Mouse (Mus musculus): ENCODE measurements around the gene Crk.
"Not testable (repeated sequence)": the region's sequence is repeated elsewhere in the genome, so short reads cannot be mapped to it uniquely, and the experiment has no call there.

The Crk gene

DNA sequence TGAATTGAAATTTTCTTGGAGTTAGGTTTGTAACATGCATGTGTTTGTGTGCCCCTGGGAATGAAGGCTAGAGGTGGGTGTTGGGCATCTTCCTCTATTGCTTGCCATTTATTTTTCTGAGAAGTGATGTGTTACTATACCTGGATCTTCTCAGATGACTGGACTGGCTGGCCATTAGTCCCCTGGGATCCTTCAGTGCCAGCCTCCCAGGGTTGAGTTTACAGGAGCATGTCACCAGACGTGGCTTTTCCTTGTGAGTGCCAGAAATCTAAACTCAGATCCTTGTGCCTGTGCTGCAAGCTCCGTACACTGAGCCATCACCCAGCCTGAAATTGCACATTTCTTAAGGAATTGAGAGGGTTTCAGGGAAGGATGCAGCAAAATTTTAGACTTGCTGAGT lies 5.9 kb downstream of the Crk start:
- DNase-seq (ENCODE audit: low spot score) = no peak

DNA sequence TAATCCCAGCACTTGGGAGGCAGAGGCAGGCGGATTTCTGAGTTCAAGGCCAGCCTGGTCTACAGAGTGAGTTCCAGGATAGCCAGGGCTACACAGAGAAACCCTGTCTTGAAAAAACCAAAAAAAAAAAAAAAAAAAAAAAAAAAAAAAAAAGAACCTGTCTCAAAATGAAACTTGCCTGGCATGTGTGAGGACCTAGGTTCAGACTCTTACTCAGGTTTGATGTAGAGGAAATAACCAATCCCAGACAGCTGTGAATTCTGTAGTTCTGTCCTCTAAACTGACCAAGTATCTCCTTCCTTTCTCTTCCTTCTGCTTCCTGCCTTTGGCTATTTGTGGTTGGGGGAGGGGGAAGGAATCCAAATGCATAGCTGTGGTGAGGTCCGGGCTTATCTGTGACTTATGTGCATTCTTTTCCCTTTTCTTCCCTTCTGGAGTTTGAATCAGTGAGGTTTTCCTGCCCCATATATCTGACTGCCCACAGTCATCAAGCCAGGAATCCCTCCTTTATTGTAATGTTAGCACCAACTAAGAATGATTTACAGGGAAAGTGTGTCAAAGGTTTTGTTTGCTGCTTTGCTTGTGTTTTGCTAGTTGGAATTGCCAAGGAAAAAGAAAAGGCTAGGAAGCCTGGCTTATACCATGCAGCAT lies 8.4 kb downstream of the Crk start:
- DNase-seq (ENCODE audit: low spot score) = peak; percentile 55

DNA sequence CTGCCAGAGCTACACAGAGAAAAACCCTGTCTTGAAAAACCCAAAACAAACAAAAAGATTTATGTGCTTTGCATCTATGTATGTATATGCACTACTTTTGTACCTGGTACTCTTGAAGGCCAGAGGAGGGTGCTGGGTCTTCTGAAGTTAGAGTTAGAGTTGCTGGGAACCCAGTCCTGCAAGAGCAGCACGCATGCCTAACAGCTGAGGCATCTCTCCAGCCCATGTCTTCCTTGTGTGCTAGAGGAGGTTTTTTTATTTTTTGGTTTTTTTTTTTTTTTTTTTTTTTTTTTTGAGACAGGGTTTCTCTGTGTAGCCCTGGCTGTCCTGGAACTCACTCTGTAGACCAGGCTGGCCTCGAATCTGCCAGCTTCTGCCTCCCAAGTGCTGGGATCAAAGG lies 9.1 kb downstream of the Crk start:
- DNase-seq (ENCODE audit: low spot score) = no peak

DNA sequence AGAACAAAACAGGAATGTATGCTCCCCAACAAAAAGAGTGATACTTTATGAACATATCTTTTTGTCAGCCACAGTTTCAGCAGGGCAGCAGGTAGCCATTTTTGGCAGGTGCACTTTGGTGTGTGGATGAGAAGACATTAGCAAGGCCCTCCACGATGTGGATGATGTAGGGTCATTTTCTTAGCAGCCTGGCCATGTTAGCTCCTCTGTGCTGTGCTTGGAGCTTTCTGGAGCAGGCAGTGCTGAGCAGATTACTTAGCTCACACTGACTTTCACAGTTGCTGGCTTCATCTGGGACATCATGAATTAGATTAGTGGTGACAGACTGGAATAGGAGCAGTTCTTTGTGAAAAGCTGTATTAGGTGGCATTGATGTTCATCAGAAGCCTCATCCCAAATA lies 10.9 kb downstream of the Crk start:
- DNase-seq (ENCODE audit: low spot score) = no peak

DNA sequence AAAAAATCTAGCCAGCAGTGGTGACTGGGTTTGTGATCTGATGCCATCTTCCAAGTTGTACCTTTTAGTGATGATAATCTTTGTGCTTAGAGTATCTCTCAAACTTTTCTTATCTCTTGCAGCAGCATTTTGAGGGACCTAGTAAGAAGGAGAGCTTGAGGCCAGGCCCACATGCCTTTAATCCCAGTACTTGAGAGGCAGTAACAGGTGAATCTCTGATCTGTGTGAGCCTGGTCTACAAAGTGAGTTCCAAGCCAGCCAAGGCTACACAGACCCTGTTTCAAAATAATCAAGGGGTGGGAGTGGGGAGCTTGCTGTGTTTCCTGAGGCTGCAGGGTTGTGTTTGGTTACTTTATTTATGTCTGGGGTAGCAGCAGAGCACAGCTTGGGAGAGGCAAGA lies 12.0 kb downstream of the Crk start:
- no peak for DNase-seq (ENCODE audit: low spot score)

DNA sequence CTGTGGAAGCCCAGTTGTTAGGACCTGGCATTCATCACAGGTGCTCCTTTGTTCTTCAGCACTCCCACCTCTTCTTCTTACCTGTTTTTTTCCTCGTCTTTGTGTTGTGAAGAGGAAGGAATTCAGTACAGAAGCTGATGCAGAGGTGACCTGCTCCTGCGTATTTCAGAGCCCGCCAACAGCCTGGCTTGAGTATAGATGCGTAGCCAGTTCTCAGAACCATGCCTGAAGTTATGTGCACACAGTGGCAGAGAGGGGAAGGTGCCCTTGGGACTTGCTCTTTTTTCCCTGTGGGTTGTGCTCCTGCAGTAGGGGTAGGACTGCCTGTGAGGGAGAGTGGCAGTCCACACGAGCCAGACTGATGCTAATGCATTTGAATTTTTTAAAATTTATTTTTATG lies 14.5 kb downstream of the Crk start:
- DNase-seq (ENCODE audit: low spot score) = no peak

DNA sequence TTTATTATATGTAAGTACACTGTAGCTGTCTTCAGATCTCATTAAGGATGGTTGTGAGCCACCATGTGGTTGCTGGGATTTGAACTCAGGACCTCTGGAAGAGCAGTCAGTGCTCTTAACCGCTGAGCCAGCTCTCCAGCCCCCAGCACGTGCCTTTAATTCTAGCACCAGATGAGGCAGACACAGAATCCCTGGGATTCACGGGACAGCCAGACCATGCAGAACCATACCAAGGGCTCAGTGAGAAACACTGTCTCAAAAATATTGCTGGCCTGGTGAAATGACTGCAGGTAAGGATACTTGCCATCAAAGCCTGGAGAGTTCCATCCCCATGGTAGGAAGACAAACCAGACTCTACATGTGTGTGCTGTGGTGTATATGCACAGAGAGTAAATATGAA lies 18.4 kb downstream of the Crk start:
- DNase-seq (ENCODE audit: low spot score) = not testable (repeated sequence)

DNA sequence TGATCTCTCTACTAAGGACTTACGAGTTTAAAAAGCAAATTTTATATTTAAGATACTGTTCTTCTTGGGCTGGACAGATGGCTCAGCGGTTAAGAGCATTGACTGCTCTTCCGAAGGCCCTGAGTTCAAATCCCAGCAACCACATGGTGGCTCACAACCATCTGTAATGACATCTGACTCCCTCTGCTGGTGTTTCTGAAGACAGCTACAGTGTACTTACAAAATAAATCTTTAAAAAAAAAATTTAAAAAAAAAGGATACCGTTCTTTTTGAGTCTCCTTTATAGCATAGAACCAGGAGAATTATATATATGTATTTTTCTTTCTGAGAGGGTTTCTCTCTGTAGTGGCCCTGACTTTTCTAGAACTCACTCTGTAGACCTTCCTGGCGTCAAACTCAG lies 21.5 kb downstream of the Crk start:
- no peak for DNase-seq (ENCODE audit: low spot score)

DNA sequence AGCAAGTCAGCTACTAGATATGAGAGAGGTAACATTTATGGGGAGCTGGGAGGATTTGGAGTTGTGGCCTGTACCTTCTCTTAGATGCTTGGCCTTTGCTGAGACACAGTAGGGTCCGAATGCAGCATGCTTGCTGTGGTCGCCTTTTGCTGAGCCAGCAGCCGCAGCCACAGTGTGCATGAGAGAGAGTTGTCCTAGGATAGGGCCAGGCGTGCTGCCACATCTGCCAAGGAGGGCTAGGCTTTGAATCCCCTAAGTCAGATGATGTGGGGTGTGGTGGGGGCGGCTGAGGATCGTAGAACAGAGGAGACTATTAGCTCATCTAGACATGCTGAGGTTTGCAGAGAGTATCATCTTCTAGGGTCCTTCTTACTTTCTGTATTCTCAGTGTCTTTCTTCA lies 23.7 kb downstream of the Crk start:
- DNase-seq (ENCODE audit: low spot score) = no peak

DNA sequence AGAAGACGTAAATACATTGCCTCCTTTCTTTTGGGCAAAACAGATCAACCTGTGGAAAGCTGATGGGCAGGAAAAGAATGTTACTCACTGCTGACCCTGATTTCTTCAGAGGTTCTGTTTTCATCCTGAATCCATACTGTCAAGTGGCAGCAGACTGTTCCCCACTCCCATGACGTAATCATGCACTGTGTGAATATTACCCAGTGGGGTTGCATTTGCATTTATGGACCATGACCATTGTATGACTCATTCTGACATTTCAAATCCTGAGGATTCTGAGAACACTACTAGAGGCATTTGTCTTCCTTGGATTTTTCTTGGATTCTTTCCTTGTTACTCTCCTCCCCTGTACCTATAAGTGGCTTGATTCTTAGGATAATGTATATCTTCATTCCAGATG lies 24.7 kb downstream of the Crk start:
- no peak for DNase-seq (ENCODE audit: low spot score)

DNA sequence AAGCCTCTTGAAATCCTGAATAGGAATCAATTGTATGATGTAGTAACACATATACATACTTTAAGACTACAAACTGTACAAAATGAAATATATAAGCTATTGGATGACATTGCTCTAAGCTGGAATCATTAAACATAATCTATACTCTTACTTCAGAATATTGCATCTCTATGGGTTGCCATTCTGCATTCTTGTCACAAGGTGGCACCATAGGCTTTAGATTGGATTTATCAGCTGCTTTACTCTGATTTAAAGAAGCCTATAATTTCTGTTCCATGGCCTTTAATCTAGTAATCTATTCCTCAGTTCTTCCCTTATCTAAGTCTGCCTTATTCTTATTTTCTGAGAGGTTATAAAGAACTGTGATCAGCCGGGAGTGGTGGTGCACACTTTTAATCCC lies 34.9 kb downstream of the Crk start:
- peak; percentile 31 for DNase-seq (ENCODE audit: low spot score)

DNA sequence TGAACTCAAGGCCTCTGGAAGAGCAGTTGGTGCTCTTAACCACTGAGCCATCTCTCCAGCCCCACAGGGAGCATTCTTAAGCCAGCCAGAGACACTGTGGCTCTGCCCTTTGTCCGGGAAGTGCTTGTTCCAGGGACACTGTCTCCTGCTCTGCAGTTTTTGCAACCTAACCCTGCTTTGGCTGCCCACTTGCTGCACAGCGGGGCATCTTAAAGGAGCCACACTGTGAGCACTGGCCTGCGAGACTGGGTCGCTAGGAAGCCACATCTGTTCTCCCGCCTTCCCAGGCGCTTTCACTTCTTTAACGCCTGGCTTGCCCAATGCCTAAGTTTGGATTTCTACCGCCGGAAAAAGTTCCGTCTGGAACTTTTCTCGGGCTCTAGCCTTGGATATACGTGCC lies 36.5 kb downstream of the Crk start:
- DNase-seq (ENCODE audit: low spot score) = no peak

DNA sequence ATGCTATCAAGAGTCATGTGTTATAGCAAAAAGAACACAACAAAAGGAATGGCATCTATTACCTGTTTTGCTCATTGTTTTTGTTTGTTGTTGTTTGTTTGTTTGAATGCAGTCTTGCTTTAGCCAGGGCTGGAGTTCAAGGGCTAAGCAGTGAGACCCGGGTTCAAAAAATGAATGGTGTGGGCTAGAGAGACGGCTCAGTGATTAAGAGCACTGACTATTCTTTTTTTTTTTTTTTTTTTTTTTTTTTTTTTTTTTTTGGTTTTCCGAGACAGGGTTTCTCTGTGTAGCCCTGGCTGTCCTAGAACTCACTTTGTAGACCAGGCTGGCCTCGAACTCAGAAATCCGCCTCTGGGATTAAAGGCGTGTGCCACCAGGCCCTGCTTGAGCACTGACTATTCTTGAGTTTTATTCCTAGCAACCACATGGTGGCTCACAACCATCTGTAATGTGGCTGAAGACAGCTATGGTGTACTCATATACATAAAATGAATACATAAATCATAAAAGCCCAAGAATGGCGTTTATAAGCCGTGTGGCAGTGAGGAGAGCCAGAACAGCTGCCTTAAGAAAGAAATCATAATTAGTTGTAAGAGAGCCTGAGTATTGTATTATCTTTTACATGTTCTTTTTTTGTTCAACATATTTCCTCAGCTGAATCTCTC lies 37.7 kb downstream of the Crk start:
- no peak for DNase-seq (ENCODE audit: low spot score)

DNA sequence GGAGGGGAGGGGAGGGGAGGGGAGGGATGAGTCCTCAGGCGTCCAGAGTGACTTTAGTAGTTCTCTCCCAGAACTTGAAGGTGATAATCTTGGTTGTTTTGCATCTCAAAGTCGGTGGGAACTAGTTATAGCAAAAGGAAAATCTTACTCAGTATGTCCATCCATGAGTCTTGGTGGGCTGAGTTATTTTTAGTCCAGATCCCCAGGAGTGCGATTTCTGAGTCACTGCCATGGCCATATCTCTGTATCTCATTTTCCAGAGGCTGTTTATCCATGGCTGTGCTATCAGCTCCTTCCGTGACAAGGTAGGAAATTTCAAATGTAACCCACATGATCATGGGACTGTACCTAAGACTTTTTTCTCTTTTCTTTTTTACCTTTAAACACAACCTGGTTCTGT lies 43.3 kb downstream of the Crk start:
- DNase-seq (ENCODE audit: low spot score) = no peak

DNA sequence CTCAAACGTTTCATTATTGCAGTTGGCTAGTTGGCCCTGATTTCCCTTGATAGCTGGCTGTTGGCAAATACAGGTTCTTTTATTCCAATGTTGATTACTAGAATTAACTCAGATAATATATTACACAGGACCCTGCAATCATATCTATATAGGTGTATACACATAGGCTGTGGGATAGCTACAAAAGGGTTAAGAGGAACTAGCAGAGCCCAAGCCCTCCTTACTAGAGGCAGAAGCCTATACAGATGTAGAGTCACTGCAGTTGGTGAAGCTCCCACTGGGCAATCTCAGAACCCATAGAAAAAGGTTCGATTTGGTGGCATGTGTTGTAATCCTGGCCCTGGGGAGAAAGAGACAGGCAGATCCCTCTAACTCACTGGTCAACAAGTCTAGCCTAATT lies 48.1 kb downstream of the Crk start:
- no peak for DNase-seq (ENCODE audit: low spot score)

DNA sequence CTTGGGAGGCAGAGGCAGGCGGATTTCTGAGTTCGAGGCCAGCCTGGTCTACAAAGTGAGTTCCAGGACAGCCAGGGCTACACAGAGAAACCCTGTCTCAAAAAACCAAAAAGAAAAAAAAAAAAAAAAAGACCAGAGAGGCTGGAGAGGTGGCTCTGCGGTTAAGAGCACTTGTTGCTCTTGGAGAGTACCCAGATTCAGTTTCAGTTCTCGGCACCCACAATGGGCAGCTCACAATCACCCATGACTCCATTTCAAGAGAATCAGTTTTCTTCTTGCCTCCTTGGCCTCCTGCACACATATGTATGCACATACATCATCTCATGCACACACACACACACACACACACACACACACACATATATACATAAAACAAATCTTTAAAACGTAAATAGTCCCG lies 48.6 kb downstream of the Crk start:
- not testable (repeated sequence) for DNase-seq (ENCODE audit: low spot score)

DNA sequence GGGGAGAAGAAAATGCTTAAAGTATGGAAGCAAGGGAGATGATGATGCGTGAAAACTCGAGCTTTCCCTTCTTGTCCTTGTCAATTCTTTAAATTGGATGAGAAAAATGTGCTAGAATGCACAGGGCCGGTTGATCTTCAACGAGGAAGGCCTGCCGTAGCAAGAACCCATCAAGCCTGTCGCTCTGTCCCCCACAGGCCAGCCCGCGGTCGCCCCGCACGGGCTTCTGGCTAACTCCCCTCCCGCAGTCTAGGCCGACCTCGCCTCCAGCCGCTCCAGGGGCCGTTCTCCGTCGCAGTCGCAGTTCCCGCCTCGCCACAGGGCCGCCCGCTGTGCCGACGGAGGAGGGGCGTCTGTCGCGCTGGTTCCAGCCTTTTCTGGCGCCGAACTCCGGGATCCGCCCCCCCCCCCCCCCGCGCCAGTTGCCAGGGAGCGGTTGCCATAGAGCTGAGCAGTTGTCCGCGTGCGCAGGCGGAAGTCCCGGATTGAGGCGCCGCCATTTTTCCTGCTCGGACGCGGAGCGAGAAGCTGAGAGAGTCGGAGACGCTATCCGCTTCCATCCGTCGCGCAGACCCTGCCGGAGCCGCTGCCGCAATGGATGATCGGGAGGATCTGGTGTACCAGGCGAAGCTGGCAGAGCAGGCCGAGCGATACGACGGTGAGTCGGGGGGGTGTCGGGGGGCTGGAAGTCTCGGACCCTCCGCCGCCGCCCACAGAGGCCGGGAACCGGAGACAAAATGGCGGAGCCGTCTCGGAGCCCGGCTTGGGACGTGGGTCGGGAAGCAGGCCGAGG lies 53.6 kb downstream of the Crk start, which contains the start of gene Ywhae:
Ywhae (plus strand) TSS at position 436 of the 793 bp plus-strand sequence.
- peak; percentile 92 for DNase-seq (ENCODE audit: low spot score)

DNA sequence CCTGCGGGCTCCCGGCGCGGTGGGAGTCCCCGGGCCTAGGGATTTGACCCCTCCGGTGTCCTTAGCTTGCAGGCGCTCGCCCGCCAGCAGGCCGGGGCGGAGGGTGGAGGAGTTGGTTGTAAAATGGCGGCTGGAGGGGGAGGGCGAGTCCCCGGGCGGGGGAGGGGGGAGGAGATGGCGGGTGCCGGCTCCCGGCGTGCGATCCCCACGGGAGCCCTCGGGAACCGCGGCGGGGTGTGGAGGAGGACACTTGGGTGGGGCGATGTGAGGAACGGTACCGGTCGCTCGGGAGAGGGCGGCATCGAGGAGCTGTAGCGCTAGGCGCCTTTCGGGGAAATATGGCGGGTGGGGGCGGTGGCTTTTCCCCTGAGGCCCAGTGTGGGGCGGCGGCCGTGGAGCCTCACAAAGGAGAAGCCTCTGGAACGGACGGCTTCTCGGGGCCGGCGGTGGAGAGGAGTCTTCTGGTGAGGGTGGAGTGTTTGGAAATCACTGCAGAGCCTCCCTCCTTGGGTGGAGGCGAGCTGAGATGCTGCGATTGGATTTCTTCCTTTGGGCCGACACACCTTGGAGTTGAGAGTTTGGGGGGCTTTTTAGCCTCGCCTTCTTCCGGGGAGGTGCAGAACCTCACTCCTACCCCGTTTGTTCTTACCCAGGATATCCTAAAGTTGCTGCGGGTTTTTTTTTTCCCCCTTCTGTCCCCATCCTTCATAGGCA lies 54.3 kb downstream of the Crk start:
- peak; percentile 52 for DNase-seq (ENCODE audit: low spot score)

DNA sequence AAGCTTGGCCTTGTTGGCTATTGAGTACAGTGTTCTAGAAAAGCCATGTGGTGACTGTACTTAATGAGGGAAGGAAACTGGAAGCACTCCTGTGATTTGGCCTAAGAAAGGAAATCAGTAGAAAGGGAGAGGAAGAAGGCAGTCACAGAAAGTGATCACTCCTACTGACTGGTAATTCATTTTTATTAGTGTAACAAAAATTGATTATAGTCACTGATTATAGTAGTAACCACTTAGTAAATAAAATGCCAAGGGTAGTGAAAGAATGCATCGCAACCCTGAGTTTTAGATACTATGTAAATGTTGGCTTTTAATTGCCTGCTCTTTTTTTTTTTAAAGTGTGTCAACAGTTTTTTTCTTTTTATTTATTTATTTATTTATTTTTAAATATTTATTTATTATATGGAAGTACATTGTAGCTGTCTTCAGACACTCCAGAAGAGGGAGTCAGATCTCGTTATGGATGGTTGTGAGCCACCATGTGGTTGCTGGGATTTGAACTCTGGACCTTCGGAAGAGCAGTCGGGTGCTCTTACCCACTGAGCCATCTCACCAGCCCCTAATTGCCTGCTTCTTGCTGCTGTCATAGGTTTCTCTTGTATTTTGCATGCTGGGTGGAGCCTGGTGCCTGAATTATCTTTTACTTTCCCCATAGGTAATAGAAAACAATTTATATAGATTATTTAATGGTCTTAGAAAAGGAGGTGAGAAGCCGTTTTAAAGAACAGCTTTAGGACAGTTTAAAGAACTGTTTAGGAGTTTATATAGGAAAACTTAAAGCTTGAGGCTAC lies 56.6 kb downstream of the Crk start:
- no peak for DNase-seq (ENCODE audit: low spot score)

DNA sequence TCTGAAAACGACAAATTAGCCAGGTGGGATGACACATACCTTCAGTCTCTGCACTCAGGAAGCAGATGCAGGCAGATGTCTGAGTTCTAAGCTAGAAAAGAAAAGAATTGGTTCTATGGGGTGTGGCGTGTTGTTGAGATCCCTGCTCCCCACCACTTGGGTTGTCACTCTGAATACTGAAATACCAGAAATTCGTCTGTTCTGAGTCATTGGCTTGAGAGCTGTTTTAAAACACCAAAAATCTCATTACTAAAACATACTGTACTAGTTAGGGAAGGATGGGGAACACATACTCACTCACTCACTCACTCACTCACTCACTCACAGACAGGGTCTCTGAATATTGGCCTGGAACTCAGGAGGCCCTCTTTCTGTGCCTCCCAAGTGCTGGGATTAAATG lies 57.9 kb downstream of the Crk start:
- no peak for DNase-seq (ENCODE audit: low spot score)

DNA sequence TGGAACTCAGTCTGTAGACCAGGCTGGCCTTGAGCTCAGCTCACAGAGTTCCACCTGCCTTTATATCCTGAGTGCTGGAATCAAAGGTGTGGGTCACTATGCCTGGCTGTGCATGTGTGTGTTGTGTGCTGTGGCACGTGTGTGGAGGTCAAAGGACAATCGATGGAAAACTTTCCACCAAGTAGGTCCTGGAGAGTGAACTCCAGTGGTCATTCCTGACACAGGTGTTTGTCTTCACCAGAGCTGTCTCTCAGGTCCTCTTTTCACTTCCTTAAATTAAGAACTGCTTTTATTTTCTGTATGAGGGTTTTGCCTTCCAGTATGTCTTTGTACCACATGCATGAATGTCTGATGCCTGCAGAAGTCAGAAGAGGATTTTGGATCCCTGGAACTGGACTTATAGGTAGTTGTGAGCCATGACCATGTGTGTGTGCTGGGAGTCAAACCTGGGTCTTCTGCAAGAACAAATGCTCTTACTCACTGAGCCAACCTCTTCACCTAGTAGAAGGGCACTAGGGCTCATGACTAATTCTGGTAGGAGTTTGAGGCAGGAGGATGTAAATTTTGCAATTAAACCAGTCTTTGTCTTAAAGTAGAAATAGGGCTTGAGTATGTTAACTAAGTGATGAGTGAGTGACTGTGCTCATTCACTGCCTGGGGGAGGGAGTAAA lies 58.9 kb downstream of the Crk start:
- DNase-seq (ENCODE audit: low spot score) = no peak

Measured in adipocyte (in vitro differentiated cells).